In the genomic region with DNA sequence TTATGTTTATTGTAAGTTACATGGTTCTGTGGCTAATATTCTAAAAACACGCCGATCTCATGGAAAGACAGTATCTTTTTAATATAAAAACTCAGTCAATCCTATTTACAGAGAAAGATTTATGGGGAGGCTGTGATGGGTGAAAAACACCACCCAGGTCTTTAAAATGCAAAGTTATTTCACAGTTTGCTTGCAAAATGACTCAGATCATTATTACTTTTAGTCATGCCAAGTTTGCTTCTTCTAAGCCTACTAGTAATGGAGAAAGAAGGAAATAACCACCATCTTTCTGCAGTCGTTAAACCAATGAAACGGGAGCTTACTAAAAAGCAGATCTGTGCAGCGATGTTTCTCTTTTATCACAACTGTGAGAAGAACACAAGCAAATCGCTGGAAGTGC, we compare ENCODE assay signal across 8 mouse cellular contexts. TPM values are rescaled to one million over a fixed set of nuclear protein-coding genes. Genes with fewer than 3 reads are reported as not detected.
DNase-seq lines count a peak whose midpoint lies in the region; ATAC-seq and TF ChIP-seq lines count a peak whose summit lies in the region.

No protein-coding gene starts in this region.

- no peak for DNase-seq in heart, postnatal 0 days (ENCODE audit: low spot score)
- no peak for DNase-seq in heart, postnatal 4 days
- no peak for DNase-seq in intestine, embryonic 14.5 days (ENCODE audit: low spot score)
- DNase-seq in midbrain, postnatal 0 days (ENCODE audit: low spot score) = peak; percentile 47
- DNase-seq in yolk sac, embryonic 10.5 days (ENCODE audit: low spot score) = no peak
- DNase-seq in gastrocnemius, postnatal 10 days = no peak

- H3K4me3 ChIP-seq in heart, postnatal 0 days (ENCODE audit: low read depth, low read length) = peak overlapping the region; percentile 79
- H3K4me3 ChIP-seq in embryonic facial prominence, embryonic 12.5 days = peak overlapping the region; percentile 78
- peak overlapping the region; percentile 76 for H3K4me3 ChIP-seq in intestine, embryonic 14.5 days (ENCODE audit: low read depth, low read length)
- H3K4me3 ChIP-seq in midbrain, postnatal 0 days (ENCODE audit: low read depth, low read length) = peak overlapping the region; percentile 88

- H3K9ac ChIP-seq in heart, postnatal 0 days (replicated peaks; ENCODE audit: low read depth, low read length) = no peak overlapping the region
- no peak overlapping the region for H3K9ac ChIP-seq in embryonic facial prominence, embryonic 12.5 days
- no peak overlapping the region; the same call in 1 of the 2 replicates for H3K9ac ChIP-seq in intestine, embryonic 14.5 days (ENCODE audit: low read length)
- peak overlapping the region; percentile 85 for H3K9ac ChIP-seq in midbrain, postnatal 0 days (replicated peaks; ENCODE audit: low read length, poor library complexity, severe bottlenecking)

- 34% methylated on average over 6 of the region's 6 CpGs for WGBS in heart, postnatal 0 days
- 39% methylated on average over 6 of the region's 6 CpGs for WGBS in embryonic facial prominence, embryonic 12.5 days
- WGBS in intestine, embryonic 14.5 days = 33% methylated on average over 6 of the region's 6 CpGs
- 22% methylated on average over 6 of the region's 6 CpGs for WGBS in midbrain, postnatal 0 days

- peaks cover 12% of the 10 kb centered on the region for H3K4me1 ChIP-seq in heart, postnatal 0 days (ENCODE audit: control insufficient read depth, insufficient read depth)
- no peaks in the 10 kb centered on the region for H3K4me1 ChIP-seq in embryonic facial prominence, embryonic 12.5 days
- H3K4me1 ChIP-seq in intestine, embryonic 14.5 days (replicated peaks; ENCODE audit: control insufficient read depth, insufficient read depth, low read length) = peaks cover 8% of the 10 kb centered on the region; the same call in 1 of the 2 replicates
- H3K4me1 ChIP-seq in midbrain, postnatal 0 days (ENCODE audit: insufficient read depth, low read length) = no peaks in the 10 kb centered on the region

- TF ChIP-seq CTCF in heart, postnatal 0 days (IDR thresholded peaks at IDR 0.05; ENCODE audit: low read depth) = no peak
- no peak for TF ChIP-seq CTCF in midbrain, postnatal 0 days (IDR thresholded peaks at IDR 0.05)

- H3K9me3 ChIP-seq in heart, postnatal 0 days (replicated peaks; ENCODE audit: control insufficient read depth, low read length) = peaks cover 7% of the 10 kb centered on the region; the same call in 1 of the 2 replicates
- H3K9me3 ChIP-seq in embryonic facial prominence, embryonic 12.5 days = no peaks in the 10 kb centered on the region
- 0 out of 2 replicates have a peak, but pooled peaks cover 3% of the 10 kb centered on the region for H3K9me3 ChIP-seq in intestine, embryonic 14.5 days (ENCODE audit: control insufficient read depth, low read length)
- no peaks in the 10 kb centered on the region for H3K9me3 ChIP-seq in midbrain, postnatal 0 days (ENCODE audit: low read length)

- H3K27me3 ChIP-seq in heart, postnatal 0 days (ENCODE audit: control insufficient read depth, insufficient read depth, low read length) = no peaks in the 10 kb centered on the region
- no peaks in the 10 kb centered on the region; the same call in 1 of the 2 replicates for H3K27me3 ChIP-seq in embryonic facial prominence, embryonic 12.5 days
- no peaks in the 10 kb centered on the region for H3K27me3 ChIP-seq in intestine, embryonic 14.5 days (replicated peaks; ENCODE audit: control insufficient read depth, insufficient read depth, low read length)
- H3K27me3 ChIP-seq in midbrain, postnatal 0 days (ENCODE audit: insufficient read depth, low read length) = no peaks in the 10 kb centered on the region

- H3K27ac ChIP-seq in heart, postnatal 0 days (ENCODE audit: low read depth) = no peak overlapping the region
- no peak overlapping the region for H3K27ac ChIP-seq in embryonic facial prominence, embryonic 12.5 days
- H3K27ac ChIP-seq in intestine, embryonic 14.5 days (ENCODE audit: low read depth) = no peak overlapping the region
- no peak overlapping the region for H3K27ac ChIP-seq in midbrain, postnatal 0 days (ENCODE audit: low read depth, low read length)

- peak overlapping the region; percentile 98 for H3K4me2 ChIP-seq in heart, postnatal 0 days (ENCODE audit: low read depth, low read length)
- peak overlapping the region; percentile 96 for H3K4me2 ChIP-seq in embryonic facial prominence, embryonic 12.5 days (replicated peaks)
- peak overlapping the region; percentile 91 for H3K4me2 ChIP-seq in intestine, embryonic 14.5 days (ENCODE audit: low read length)
- peak overlapping the region; percentile 77 for H3K4me2 ChIP-seq in midbrain, postnatal 0 days (ENCODE audit: low read depth, low read length, poor library complexity, severe bottlenecking)

- no peaks in the 10 kb centered on the region for H3K36me3 ChIP-seq in heart, postnatal 0 days (replicated peaks; ENCODE audit: control insufficient read depth, insufficient read depth, low read length)
- H3K36me3 ChIP-seq in embryonic facial prominence, embryonic 12.5 days = no peaks in the 10 kb centered on the region
- no peaks in the 10 kb centered on the region for H3K36me3 ChIP-seq in intestine, embryonic 14.5 days (ENCODE audit: control insufficient read depth, insufficient read depth, low read length)
- H3K36me3 ChIP-seq in midbrain, postnatal 0 days (ENCODE audit: insufficient read depth, low read length) = no peaks in the 10 kb centered on the region

- ATAC-seq in heart, postnatal 0 days (ENCODE audit: insufficient read depth, low read depth) = no peak
- ATAC-seq in embryonic facial prominence, embryonic 12.5 days (ENCODE audit: insufficient number of reproducible peaks, insufficient read depth, low FRiP score, low TSS enrichment) = no peak
- no peak for ATAC-seq in intestine, embryonic 14.5 days (replicated peaks; ENCODE audit: low FRiP score, low TSS enrichment, low read depth)
- ATAC-seq in midbrain, postnatal 0 days (ENCODE audit: low FRiP score) = no peak
- no peak for ATAC-seq in megakaryocyte, adult 5-6 weeks (ENCODE audit: poor library complexity, severe bottlenecking)

- TF ChIP-seq EP300 in heart, postnatal 0 days (IDR thresholded peaks at IDR 0.05; ENCODE audit: low read depth) = no peak

RNA-seq across cellular contexts. Expression of gene Gnai1, which starts 1.4 kb away (rescaled TPM):
- 19.2 and 21.9 TPM in 2 replicates for total RNA-seq in heart, postnatal 0 days (2014; rRNA removed; ENCODE audit: low replicate concordance)
- polyA plus RNA-seq in heart, postnatal 0 days (2015; fragmentation: Nextera tagmentation; extraction: Ambion mirVana) = 16.6 and 17.0 TPM in 2 replicates
- total RNA-seq in heart, postnatal 4 days (2021) = 10 to 100 TPM; 18.9 to 20.6 TPM
- polyA plus RNA-seq in embryonic facial prominence, embryonic 12.5 days (2016; fragmentation: Nextera tagmentation; extraction: Ambion mirVana) = 19.3 and 20.7 TPM in 2 replicates
- 28.9 and 30.4 TPM in 2 replicates for polyA plus RNA-seq in intestine, embryonic 14.5 days (2014; fragmentation: Nextera tagmentation; extraction: Ambion mirVana)
- total RNA-seq in midbrain, postnatal 0 days (2014; rRNA removed) = 83.1 and 109 TPM in 2 replicates
- 118 and 125 TPM in 2 replicates for polyA plus RNA-seq in midbrain, postnatal 0 days (2015; fragmentation: Nextera tagmentation; extraction: Ambion mirVana)
- total RNA-seq in megakaryocyte, adult 5-6 weeks (2015) = 0.25 TPM in 1 of 2 replicates, not detected in the other
- total RNA-seq in megakaryocyte, adult 5-6 weeks (2017) = 0.07 and 0.12 TPM in 2 replicates
- total RNA-seq in gastrocnemius, postnatal 10 days (2021) = 10 to 100 TPM; 10.5 to 11.6 TPM

Comparison
In these comparisons a context has a peak if more than half of its experiments do, and no peak if none do; other contexts are left out.
1. RNA of gene Gnai1, which starts 1.4 kb away (total RNA-seq): 83.1 to 109 TPM in midbrain, postnatal 0 days, 18.9 to 20.6 TPM in heart, postnatal 4 days, 19.2 to 21.9 TPM in heart, postnatal 0 days and 10.5 to 11.6 TPM in gastrocnemius, postnatal 10 days; 0.07 to 0.25 TPM in megakaryocyte, adult 5-6 weeks; every median in the first group is over 4 times any median in the second.
2. Peak in every context shown above with its lines, with median percentiles within 50 percentile points of each other: H3K4me2 ChIP-seq and H3K4me3 ChIP-seq.